Mouse (Mus musculus) mouse embryonic stem cell (cell line): Measurements from ENCODE around the gene Tmem63a.
"Not testable (repeated sequence)": the region's sequence is repeated elsewhere in the genome, so short reads cannot be mapped to it uniquely, and the experiment has no call there.

Experiments used
- in situ Hi-C, 2 experiments: fragments of 300-500 bp; cut with MboI; formaldehyde crosslinking; loops; 1 replicate in 1 of 2; 3 replicates in 1 of 2; pipeline ENCODE4 v1.14.3; 2019 to 2020; ENCODE audit warnings: low sequenced_read_pairs in 2 of 2, low pct_unique_long_range_greater_than_20kb in 1 of 2, mixed read lengths in 1 of 2; ENCODE audit not compliant: unreplicated experiment in 1 of 2

Tmem63a gene

DNA sequence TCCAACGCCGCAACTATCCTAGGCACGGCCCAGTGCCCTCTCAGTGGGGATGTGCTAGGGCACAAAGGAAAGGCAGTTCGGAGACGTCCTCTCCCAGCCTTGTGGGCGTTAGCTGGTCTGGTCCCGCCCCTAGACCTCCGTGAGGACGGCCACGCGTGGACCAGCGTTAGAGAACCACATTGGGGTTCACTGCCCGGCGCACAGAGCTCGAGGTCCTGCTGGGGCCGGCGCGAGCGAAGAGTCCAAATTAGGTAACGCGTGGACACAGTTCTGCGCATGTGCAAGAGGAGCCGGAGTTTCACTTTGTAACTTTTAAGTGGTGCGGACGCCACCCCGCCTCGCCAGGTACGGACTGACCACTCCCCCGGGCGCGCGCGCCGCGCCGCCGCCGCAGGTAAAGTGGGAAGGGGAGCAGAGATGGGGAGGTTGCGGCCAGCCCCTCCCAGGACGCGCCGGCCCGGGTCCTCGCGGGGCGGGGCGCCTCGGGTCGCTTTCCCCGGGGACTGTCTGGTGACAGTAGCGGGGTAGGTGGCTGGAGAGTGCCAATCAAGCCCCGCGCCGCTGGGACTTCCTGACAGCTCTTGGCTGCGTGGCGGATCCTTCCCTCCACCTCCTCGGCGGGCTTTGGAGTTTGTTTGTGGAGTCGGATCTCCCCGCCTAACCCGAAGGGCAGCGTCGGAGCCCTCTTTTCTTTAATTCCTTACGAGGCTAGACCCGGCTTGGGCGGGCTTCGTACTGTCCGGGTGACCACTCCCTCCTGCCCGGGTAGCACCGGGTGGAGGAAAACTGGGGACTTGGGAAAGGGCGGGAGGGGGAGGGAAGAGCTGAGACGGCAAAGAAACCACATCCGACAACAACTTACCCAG lies at the start of gene Tmem63a:
Tmem63a (plus strand) TSS at position 179 of the 866 bp plus-strand sequence.
- in situ Hi-C loops = no loop called here

DNA sequence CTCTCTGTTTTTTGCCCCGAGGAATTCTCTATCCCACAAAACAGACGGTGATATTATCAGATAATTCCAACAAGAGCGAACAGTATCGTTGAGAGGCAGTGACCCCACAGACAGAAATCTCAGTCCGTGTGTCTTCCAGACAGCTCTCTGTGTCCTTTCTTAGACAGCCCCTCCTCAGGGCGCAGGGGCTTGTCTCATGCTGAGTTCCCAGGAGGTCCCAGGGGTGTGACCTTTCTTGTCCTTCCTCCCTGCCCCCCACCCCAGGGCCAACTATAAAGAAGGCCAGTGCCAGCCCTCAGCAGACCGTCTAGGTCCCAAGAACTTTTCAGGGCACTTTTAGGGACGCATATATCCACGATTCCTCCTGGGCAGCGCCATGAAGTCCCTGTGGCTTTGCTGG lies 49.3 kb upstream of the Tmem63a start, which contains the start of gene Lefty2:
Lefty2 (plus strand) TSS at position 301 of the 400 bp plus-strand sequence.
- in situ Hi-C loops = no loop called here

DNA sequence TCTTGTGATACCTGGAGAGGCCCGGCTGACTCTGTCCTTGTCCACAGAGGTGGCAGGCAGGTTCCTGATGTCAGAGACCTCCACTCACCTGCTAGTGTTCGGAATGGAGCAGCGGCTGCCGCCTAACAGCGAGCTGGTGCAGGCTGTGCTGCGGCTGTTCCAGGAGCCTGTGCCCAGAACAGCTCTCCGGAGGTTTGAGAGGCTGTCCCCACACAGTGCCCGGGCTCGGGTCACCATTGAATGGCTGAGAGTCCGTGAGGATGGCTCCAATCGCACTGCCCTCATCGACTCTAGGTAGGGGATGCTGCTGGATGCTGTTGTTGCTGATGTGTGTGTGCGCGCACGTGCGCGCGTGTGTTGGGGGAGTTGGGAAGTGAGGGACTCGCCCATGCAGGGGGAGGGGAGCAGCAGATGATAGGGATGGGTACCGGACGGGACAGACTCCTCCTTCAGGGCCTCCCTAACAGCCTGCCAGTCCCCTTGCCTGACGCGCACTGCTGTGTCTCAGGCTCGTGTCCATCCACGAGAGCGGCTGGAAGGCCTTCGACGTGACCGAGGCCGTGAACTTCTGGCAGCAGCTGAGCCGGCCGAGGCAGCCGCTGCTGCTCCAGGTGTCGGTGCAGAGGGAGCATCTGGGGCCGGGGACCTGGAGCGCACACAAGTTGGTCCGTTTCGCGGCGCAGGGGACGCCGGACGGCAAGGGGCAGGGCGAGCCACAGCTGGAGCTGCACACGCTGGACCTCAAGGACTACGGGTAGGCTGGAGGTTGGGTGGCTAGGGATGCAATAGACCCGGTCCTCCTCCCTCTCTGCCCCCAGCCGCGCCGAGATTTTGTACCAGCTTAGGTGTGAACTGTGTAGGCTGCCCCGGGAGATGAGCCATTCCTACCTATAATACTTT lies 47.8 kb upstream of the Tmem63a start:
- in situ Hi-C loops = not testable (repeated sequence)

DNA sequence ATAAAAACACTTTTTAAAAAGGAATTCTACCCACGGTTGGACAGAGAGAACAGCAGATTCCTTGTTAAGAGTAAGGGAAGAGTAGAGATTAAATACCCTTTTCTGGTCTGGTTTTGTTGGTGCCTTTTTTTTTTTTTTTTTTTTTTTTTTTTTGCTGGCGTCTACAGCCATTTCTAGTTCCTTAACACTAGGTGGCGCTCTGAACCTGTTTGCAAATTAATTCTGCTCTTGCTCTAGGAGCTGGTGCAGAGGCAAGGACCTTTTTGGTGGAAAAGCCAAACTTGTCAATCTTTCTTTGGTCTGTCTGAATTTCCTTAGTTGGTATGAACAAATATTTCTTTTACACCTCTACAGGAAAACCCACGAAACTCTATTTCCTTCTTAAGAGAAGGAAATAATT lies 41.0 kb upstream of the Tmem63a start:
- in situ Hi-C loops = loop anchor here in 1 of 2 experiments (5.0 kb wide), 1 partner anchor 76 kb away; no protein-coding TSS in a partner anchor

DNA sequence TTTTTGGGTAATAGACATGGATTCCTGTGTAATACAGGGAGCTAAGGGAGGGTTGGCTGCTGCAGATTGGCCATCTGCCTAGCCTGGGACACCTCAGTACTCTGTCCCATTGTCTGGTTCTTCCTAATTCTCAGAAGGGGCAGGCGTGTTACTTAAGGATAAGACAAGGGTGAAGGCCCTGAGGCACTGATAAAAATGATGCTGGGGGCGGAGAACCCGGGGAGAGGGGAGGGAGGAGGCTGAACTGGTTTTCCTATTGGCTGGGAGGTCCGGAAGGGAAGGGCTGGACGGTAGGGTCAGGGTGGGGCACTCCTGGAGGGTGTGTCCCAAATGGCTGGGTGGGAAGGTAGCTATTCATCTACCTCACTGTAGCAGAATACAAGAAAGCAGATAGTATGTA lies 39.2 kb upstream of the Tmem63a start:
- in situ Hi-C loops = loop anchor here in 1 of 2 experiments (5.0 kb wide), 1 partner anchor 74 kb away; no protein-coding TSS in a partner anchor

DNA sequence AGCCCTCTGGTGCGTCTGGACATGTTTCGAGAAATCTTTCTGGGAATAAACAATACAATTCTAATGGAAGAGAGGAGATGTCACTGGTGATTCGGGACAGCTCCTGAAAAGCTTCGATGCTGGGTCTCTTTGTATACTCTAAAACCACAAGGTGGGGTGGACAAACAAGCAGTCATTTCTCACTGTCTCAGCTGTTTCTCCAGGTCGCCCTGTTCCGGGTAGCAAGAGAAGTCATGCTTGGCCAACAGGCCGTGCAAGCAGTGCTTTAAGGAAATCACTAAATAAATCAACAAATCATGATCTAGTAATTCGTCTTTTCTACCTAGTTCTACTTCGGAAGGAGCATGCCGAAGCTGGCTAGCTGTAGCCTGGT lies 38.5 kb upstream of the Tmem63a start:
- in situ Hi-C loops = loop anchor here in 1 of 2 experiments (5.0 kb wide), 1 partner anchor 74 kb away; no protein-coding TSS in a partner anchor

DNA sequence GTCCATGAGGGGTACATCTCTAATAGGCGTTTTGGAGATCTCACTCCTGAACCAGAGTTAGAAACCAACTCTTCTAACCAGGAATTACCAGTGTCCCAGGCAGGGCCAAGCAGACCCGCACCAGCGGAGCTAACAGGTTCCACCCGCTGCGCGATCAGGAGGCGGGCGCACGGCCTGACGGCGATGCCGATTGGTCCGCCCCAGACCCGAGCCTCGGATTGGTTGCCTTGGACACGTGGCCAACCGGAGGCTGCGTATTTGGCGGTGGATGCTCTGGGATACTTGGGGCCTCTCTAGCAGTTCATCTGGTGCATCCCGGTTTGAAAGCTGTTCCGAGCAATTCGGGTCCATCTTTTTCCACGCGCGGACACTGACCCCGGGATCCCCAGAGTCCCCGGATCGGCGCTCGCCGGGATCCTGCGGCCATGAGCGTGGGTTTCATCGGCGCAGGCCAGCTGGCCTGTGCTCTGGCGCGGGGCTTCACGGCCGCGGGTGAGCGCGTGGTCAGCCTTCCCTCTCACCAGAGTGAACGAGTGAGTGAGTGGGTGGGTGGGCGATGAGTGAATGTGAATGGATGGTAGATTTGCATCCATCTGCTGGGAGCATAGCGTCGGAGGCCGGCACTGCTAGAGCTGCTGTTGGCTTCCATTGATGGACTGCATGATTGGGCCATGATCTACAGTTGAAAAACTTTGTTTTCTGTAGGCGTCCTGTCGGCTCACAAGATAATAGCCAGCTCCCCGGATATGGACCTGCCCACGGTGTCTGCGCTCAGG lies 37.9 kb upstream of the Tmem63a start, which contains the start of gene Pycr2:
Pycr2 (plus strand) TSS at position 255 of the 776 bp plus-strand sequence.
- in situ Hi-C loops = loop anchor here in 1 of 2 experiments (5.0 kb wide), 1 partner anchor 73 kb away; no protein-coding TSS in a partner anchor

DNA sequence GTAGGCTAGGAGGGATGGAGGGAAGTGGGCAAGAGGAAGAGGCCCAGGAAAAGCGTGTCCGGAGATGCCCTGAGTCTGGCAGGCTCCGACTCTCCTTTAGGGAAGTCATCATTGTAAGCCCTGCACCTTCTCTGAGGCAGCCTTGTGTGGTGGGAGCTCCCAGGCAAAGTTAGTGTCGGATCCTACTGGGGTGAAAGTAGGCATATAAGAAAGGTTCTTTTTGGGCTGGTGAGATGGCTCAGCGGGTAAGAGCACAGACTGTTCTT lies 37.4 kb upstream of the Tmem63a start:
- in situ Hi-C loops = loop anchor here in 1 of 2 experiments (5.0 kb wide), 1 partner anchor 73 kb away; no protein-coding TSS in a partner anchor

DNA sequence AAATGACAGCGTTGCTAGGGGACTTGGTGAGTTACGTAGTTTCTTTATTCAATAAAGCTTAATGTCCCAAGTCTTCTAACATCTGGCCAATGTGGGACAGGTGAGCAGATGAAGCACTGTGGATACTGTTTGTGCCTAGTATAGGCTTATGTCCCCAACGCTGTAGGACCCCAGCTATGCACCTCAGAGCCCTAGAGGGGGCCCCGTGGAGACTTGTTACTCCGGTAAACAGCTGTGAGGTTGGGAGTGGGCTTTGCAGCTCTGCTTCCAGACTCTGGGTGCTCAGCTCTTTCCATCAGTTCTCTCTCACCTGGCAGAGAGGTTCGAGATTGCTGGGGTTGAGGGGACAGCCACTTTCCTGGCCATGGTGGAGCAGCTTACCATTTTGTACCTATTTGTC lies 36.8 kb upstream of the Tmem63a start:
- in situ Hi-C loops = no loop called here

DNA sequence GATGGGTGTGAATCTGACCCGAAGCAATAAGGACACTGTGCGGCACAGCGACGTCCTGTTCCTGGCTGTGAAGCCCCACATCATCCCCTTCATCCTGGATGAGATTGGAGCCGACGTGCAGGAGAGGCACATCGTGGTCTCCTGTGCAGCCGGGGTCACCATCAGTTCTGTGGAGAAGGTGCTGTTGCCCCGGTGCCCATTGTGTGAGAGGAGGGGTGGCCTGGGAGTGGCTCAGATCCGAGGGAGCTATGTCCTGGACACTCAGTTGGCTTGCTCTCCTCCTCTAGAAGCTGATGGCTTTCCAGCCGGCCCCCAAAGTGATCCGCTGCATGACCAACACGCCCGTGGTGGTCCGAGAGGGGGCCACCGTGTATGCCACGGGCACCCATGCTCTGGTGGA lies 36.3 kb upstream of the Tmem63a start:
- in situ Hi-C loops = no loop called here

DNA sequence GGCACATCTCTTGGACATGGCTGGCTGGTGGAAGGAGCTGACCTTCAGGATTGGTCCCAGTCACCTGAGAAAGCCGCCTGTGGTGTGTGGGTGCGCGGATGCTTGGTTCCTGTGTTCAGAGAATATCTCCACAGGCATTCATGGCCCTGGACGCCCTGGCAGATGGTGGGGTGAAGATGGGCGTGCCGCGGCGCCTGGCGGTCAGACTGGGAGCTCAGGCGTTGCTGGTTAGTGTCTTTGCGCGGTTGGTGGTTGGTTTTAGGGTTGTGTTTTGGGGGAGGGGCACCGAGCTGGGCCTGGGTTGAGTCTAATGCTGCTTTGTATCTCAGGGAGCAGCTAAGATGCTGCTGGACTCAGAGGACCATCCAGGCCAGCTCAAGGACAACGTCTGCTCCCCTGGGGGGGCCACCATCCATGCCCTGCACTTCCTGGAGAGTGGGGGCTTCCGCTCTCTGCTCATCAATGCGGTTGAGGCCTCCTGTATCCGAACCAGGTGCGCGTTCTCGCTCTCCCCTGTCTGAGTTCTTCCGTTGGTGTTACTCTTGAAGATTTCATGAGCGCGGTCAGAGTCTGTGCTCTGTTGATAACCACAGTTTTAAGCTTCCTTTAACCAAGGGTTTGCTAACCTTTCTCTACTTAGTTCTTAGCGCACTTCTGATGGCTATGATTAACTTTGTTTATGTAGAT lies 35.5 kb upstream of the Tmem63a start:
- in situ Hi-C loops = no loop called here

DNA sequence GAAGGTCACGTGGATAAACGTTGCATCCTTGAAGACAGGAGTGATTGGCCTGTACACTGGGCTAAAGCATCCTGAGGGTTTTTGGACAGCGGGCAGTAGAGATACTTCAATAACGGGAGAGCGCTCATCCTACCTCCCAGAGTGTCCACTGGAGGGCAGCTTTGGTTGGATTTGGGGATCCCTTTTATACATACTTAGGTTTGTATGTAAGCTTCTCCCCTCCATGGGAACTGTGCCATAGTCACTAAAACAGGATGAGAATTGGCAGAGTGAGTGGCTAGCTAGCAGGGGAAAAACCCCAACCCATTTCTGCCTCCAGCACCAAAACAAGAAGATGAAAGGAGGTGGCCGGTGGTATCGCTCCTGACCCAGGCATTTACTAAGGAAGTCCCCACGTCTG lies 31.0 kb upstream of the Tmem63a start:
- in situ Hi-C loops = no loop called here

DNA sequence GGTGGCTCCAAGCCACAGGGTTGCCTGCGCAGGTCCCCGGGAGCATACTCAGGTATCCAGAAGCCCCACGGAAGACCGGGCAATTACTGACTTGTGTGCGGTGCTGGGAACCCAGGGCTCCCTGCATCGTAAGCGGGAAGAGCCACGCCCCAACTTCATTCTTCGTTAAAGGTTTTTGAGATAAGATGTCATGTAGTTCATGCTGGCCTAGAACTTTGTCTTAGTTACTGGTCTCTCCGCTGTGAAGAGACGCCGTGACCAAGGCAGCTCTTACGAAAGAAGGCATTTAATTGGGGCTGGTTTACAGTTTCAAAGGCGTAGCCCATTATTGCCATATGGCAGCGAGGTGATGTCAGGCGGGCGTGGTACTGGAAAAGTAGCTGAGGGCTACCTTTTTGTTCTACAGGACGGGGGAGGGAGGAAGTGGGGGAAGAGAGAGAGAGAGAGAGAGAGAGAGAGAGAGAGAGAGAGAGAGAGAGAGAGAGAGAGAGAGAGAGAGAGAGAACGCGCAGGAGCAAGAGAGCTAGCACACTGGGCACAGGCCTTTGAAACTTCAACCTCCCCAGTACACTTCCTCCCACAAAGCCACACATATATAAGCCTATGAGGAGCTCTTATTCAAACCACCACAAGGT lies 30.4 kb upstream of the Tmem63a start:
- in situ Hi-C loops = no loop called here

DNA sequence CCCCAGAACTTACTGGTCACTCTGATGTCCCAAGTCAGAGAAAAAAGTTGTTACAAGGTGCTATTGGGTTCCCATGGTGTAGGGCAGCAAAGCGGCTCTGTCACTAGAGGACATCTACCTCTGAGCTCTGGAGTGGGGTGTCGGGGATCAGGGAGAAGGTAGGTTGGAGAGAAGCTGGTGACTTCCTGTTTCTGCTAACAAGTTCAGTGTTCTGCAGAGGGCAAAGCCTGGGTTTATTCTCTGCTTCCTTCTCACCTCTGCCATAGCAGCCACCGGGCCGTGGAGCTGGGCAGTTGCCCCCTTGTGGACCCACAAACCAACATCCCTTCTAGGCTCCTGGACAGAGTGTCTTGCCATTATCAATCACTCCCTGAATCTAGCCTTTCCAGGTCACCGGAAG lies 29.4 kb upstream of the Tmem63a start:
- in situ Hi-C loops = no loop called here

DNA sequence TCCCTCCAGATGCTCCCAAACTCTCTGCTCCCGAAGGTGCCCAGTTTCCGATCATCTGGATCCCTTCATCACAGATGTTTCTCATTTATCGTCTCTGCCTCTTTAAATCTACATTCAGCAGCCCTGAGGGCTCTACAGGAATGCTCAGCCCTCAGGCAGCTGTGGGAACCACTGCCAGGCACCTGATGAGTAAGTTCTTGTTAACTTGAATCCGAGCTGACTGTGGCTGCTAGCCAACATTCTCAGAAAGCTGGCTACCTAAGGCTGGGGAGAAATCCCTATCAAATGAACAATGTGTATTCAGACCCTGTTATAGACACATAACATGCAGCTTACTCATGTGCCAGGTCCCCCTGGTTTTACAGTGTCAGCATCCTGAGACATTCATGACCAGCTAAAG lies 28.3 kb upstream of the Tmem63a start:
- in situ Hi-C loops = no loop called here

DNA sequence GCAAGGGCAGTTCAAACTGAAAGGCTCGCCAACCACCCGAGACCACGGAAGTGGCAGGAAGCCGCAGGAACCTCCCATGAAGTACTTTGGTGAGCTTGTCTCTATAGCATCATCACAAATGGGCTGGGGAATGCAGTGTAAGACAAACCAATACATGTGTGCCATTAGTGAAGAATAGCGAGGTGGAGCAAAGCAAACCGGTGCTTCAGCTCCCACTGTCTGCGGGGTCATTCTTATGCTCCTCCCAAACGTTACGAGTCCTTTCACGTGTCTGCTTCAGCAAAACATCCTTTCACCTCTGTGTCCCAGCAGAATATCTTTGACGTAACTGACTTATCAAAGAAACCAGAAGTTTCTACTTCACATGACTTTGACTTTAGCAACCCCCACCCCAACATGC lies 25.7 kb upstream of the Tmem63a start:
- in situ Hi-C loops = no loop called here

DNA sequence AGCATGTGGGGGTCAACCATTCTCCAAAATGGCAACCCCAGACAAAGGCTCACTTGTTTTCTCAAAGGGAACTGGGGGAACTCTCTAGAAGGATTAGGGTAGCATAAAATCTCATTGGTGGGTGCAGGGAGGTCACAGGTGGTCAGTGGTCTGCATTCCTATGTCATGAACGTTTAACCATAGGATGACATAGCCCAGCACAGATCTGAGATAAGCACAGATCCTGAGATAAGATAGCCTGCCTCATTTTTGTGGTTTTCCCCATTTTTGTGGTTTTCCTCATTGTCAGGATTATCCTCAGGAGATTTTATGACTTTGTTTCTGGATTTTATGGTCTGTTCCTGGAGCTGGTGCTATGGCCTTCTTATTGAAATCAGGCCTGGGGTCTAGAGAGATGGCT lies 25.1 kb upstream of the Tmem63a start:
- in situ Hi-C loops = no loop called here
